8 mouse cellular contexts compared by ENCODE assay signal in genomic region chr11:109649206-109649605, GRCm38 (mm10). TPM values are rescaled to one million over a fixed set of nuclear protein-coding genes. Genes with fewer than 3 reads are reported as not detected.
DNase-seq lines count a peak whose midpoint lies in the region; ATAC-seq and TF ChIP-seq lines count a peak whose summit lies in the region.

Gene Prkar1a, plus strand, starts transcription at chr11:109649405.

- H3K4me2 ChIP-seq in intestine, postnatal 0 days (replicated peaks; ENCODE audit: low read depth): peak within 1 kb of the TSS; percentile 95

- peaks cover 6% of the 10 kb centered on the region for H3K36me3 ChIP-seq in thymus, adult 2 months (ENCODE audit: control insufficient read depth, insufficient read depth, low read length)
- 0 out of 2 replicates have a peak, but pooled peaks cover 5% of the 10 kb centered on the region for H3K36me3 ChIP-seq in intestine, postnatal 0 days (ENCODE audit: control insufficient read depth, insufficient read depth)

- 9% methylated on average over 8 of the region's 8 CpGs for whole genome bisulfite sequencing in thymus, adult 2 months
- 19% methylated on average over 8 of the region's 8 CpGs for WGBS in intestine, postnatal 0 days

- peaks cover 18% of the 10 kb centered on the region for H3K4me1 ChIP-seq in thymus, adult 2 months (replicated peaks; ENCODE audit: control insufficient read depth, insufficient read depth, low read length)
- H3K4me1 ChIP-seq in intestine, postnatal 0 days (replicated peaks; ENCODE audit: control insufficient read depth, insufficient read depth, low read length): 0 out of 2 replicates have a peak, but pooled peaks cover 5% of the 10 kb centered on the region

- H3K9ac ChIP-seq in intestine, postnatal 0 days (ENCODE audit: low read depth, low read length): peak within 1 kb of the TSS; percentile 96; the same call in 1 of the 2 replicates

- peak within 1 kb of the TSS; percentile 78 for H3K4me3 ChIP-seq in thymus, adult 2 months (ENCODE audit: control insufficient read depth, insufficient read depth, low read length)
- peak within 1 kb of the TSS; percentile 95 for H3K4me3 ChIP-seq in intestine, postnatal 0 days (ENCODE audit: low read depth, low read length)

- DNase-seq in thymus, adult 2 months: no peak
- DNase-seq in thymus, postnatal 14 days: no peak
- peak; percentile 53 to 55 for DNase-seq in cerebellum, postnatal 36 days
- peak; percentile 93 for DNase-seq in heart, adult 11 months
- no peak for DNase-seq in spleen, adult 18-20 months
- no peak for DNase-seq in thymus, postnatal 10 days (ENCODE audit: low spot score in 2 of 2)

- no peaks in the 10 kb centered on the region for H3K9me3 ChIP-seq in intestine, postnatal 0 days (ENCODE audit: control insufficient read depth)

- H3K27me3 ChIP-seq in thymus, adult 2 months (ENCODE audit: control insufficient read depth, insufficient read depth, low read length): no peaks in the 10 kb centered on the region
- H3K27me3 ChIP-seq in intestine, postnatal 0 days (replicated peaks; ENCODE audit: control insufficient read depth, insufficient read depth, low read length): no peaks in the 10 kb centered on the region

- ATAC-seq in intestine, postnatal 0 days: no peak
- 0 out of 2 replicates have a peak, but pooled peaks have one; percentile 5 for ATAC-seq in megakaryocyte, adult 5-6 weeks (ENCODE audit: poor library complexity, severe bottlenecking)

- no peak for TF ChIP-seq CTCF in thymus, adult 2 months (IDR thresholded peaks at IDR 0.05; ENCODE audit: borderline replicate concordance, control insufficient read depth, extremely low read depth, insufficient read depth, low read length, poor library complexity)
- no peak for TF ChIP-seq CTCF in intestine, postnatal 0 days (IDR thresholded peaks at IDR 0.05; ENCODE audit: low read depth)

- TF ChIP-seq POLR2A in thymus, adult 2 months (IDR thresholded peaks at IDR 0.05; ENCODE audit: control insufficient read depth, extremely low read depth, insufficient read depth, low read length, poor library complexity): no peak

- no peak within 1 kb of the TSS for H3K27ac ChIP-seq in thymus, adult 2 months (ENCODE audit: control insufficient read depth, insufficient read depth, low read length)
- H3K27ac ChIP-seq in intestine, postnatal 0 days (ENCODE audit: low read depth, low read length): no peak within 1 kb of the TSS

RNA-seq across cellular contexts. Expression of gene Prkar1a, which starts in this region (rescaled TPM):
- polyA plus RNA-seq in thymus, adult 2 months (2012; rRNA removed): 145 and 150 TPM in 2 replicates
- 180 and 188 TPM in 2 replicates for polyA plus RNA-seq in intestine, postnatal 0 days (2015; fragmentation: Nextera tagmentation; extraction: Ambion mirVana)
- 96.1 and 98.1 TPM in 2 replicates for total RNA-seq in megakaryocyte, adult 5-6 weeks (2015)
- total RNA-seq in megakaryocyte, adult 5-6 weeks (2017): 62.7 and 77.9 TPM in 2 replicates

Comparison
In these comparisons a context has a peak if more than half of its experiments do, and no peak if none do; other contexts are left out.
1. DNase-seq: peak in cerebellum, postnatal 36 days (2 of 2) and heart, adult 11 months (single experiment); none in thymus, adult 2 months (single experiment), thymus, postnatal 14 days (single experiment), spleen, adult 18-20 months (0 of 2) and thymus, postnatal 10 days (0 of 2).